Mouse (Mus musculus) liver, embryonic 16.5 days (tissue): ENCODE results near the gene Hdac10. TPM values are rescaled to one million over a fixed set of nuclear protein-coding genes. Genes with fewer than 3 reads are reported as not detected.

Source experiments
- ATAC-seq: fragments of 200-750 bp; cut with Nextera tagmentation; 2 replicates; pipeline ENCODE4 v1.8.0; 2017; ENCODE audit warnings: low read depth, mild to moderate bottlenecking, moderate number of reproducible peaks, moderate library complexity
- H3K27ac ChIP-seq: fragments of 300-500 bp; sonication (generic); 2 replicates; pipeline ENCODE4 v1.5.1; 2014; ENCODE audit warnings: mild to moderate bottlenecking, low read length
- H3K27me3 ChIP-seq: fragments of 300-500 bp; sonication (generic); 2 replicates; pipeline ENCODE4 v1.6.1; 2014; ENCODE audit warnings: low read depth, low read length, mixed read lengths; ENCODE audit not compliant: control insufficient read depth, insufficient read depth
- H3K36me3 ChIP-seq: fragments of 300-500 bp; sonication (generic); 2 replicates; pipeline ENCODE4 v1.6.1; 2014; ENCODE audit warnings: mild to moderate bottlenecking; ENCODE audit not compliant: control insufficient read depth, insufficient read depth
- H3K4me1 ChIP-seq: fragments of 300-500 bp; sonication (generic); 2 replicates; pipeline ENCODE4 v1.6.1; 2014; ENCODE audit warnings: low read depth, low read length, mixed read lengths; ENCODE audit not compliant: control insufficient read depth
- H3K4me2 ChIP-seq: fragments of 300-500 bp; sonication (generic); 2 replicates; pipeline ENCODE4 v1.6.1; 2014; ENCODE audit warnings: low read depth, low read length, mixed read lengths
- H3K4me3 ChIP-seq: fragments of 300-500 bp; sonication (generic); 2 replicates; pipeline ENCODE4 v1.5.1; 2014; ENCODE audit warnings: low read depth, mild to moderate bottlenecking, low read length
- H3K9ac ChIP-seq: fragments of 300-500 bp; sonication (generic); 2 replicates; pipeline ENCODE4 v1.6.1; 2014; ENCODE audit warnings: low read depth, low read length
- H3K9me3 ChIP-seq: fragments of 300-500 bp; sonication (generic); replicated peaks from 2 replicates; pipeline ENCODE4 v1.6.1; 2016; ENCODE audit warnings: low read length; ENCODE audit not compliant: control insufficient read depth
- WGBS: fragments of 180-500 bp; shearing (Covaris S2); extraction: QIAGEN DNeasy Blood & Tissue Kit; methylation state at CpG from one replicate; pipeline ENCODE4 v1.1.7; 2014; ENCODE audit not compliant: insufficient replicate concordance; 5-methylcytosine and 5-hydroxymethylcytosine counted together
- polyA plus RNA-seq: library from polyadenylated mRNA; unstranded; fragments of >200 nt; fragmentation: Nextera tagmentation; extraction: Ambion mirVana; gene quantifications from 2 replicates; pipeline ENCODE4 v1.2.1, GENCODE M21; 2015

The Hdac10 gene
- polyA plus RNA-seq, 1 experiment from 2014 or later = 9.7 TPM

GRCm38 (mm10) chr15:89136461-89137155, 8.1 kb upstream of the Hdac10 start:
- no peak for ATAC-seq
- no peaks in the 10 kb centered on the region for H3K9me3 ChIP-seq
- H3K9ac ChIP-seq = no peak overlapping the region
- no peak overlapping the region for H3K27ac ChIP-seq
- no peaks in the 10 kb centered on the region for H3K36me3 ChIP-seq
- peaks cover 45% of the 10 kb centered on the region for H3K27me3 ChIP-seq
- no peaks in the 10 kb centered on the region for H3K4me1 ChIP-seq
- no peak overlapping the region for H3K4me2 ChIP-seq
- no peak overlapping the region for H3K4me3 ChIP-seq
- 78% methylated on average over 5 of the region's 5 CpGs for WGBS

GRCm38 (mm10) chr15:89131316-89131715, 2.8 kb upstream of the Hdac10 start:
- Histone ChIP-seq H3K9ac (no peak overlapping the region), H3K4me3 (no peak overlapping the region), H3K4me2 (no peak overlapping the region), H3K9me3 (no peaks in the 10 kb centered on the region), H3K27me3 (peaks cover 3% of the 10 kb centered on the region), H3K4me1 (peaks cover 14% of the 10 kb centered on the region), H3K36me3 (no peaks in the 10 kb centered on the region), H3K27ac (no peak overlapping the region)
- 30% methylated on average over 3 of the region's 3 CpGs for WGBS
- no peak for ATAC-seq

GRCm38 (mm10) chr15:89130245-89130644, 1.7 kb upstream of the Hdac10 start:
- no peak overlapping the region for H3K4me2 ChIP-seq
- H3K4me1 ChIP-seq = peaks cover 14% of the 10 kb centered on the region
- no peak overlapping the region for H3K4me3 ChIP-seq
- no peaks in the 10 kb centered on the region for H3K36me3 ChIP-seq
- ATAC-seq = no peak
- no peak overlapping the region for H3K9ac ChIP-seq
- H3K9me3 ChIP-seq = no peaks in the 10 kb centered on the region
- H3K27ac ChIP-seq = no peak overlapping the region
- H3K27me3 ChIP-seq = no peaks in the 10 kb centered on the region; the same call in none of the 2 replicates

- no peaks in the 10 kb centered on the region; the same call in 1 of the 2 replicates for H3K27me3 ChIP-seq
- 75% methylated on average over 8 of the region's 8 CpGs for WGBS
- no peak for ATAC-seq
- no peak overlapping the region for H3K27ac ChIP-seq
- H3K9me3 ChIP-seq = no peaks in the 10 kb centered on the region
- H3K36me3 ChIP-seq = no peaks in the 10 kb centered on the region
- H3K4me1 ChIP-seq = peaks cover 21% of the 10 kb centered on the region
- H3K9ac ChIP-seq = peak overlapping the region; percentile 83; the same call in 1 of the 2 replicates
- peak overlapping the region; percentile 85 for H3K4me2 ChIP-seq
- peak overlapping the region; percentile 79 for H3K4me3 ChIP-seq
These were observed 1.0 kb downstream of the Hdac10 start for GRCm38 (mm10) chr15:89127364-89127940.

- no peaks in the 10 kb centered on the region for H3K9me3 ChIP-seq
- no peak overlapping the region for H3K27ac ChIP-seq
- no peaks in the 10 kb centered on the region; the same call in 1 of the 2 replicates for H3K27me3 ChIP-seq
- H3K4me1 ChIP-seq = peaks cover 29% of the 10 kb centered on the region
- no peaks in the 10 kb centered on the region for H3K36me3 ChIP-seq
- 75% methylated on average over 8 of the region's 8 CpGs for WGBS
- ATAC-seq = no peak
- no peak overlapping the region for H3K9ac ChIP-seq
- H3K4me3 ChIP-seq = no peak overlapping the region
- no peak overlapping the region for H3K4me2 ChIP-seq
These were observed 1.9 kb downstream of the Hdac10 start for GRCm38 (mm10) chr15:89126622-89127021.

- WGBS = 83% methylated on average over 9 of the region's 9 CpGs
- Histone ChIP-seq H3K27ac (no peak overlapping the region), H3K4me3 (no peak overlapping the region), H3K36me3 (no peaks in the 10 kb centered on the region), H3K4me2 (no peak overlapping the region), H3K9ac (no peak overlapping the region), H3K4me1 (peaks cover 42% of the 10 kb centered on the region), H3K9me3 (no peaks in the 10 kb centered on the region), H3K27me3 (no peaks in the 10 kb centered on the region)
- ATAC-seq = no peak
These were observed 3.1 kb downstream of the Hdac10 start for GRCm38 (mm10) chr15:89125351-89125750.

- no peak overlapping the region for H3K9ac ChIP-seq
- no peak overlapping the region for H3K4me2 ChIP-seq
- H3K36me3 ChIP-seq = no peaks in the 10 kb centered on the region
- no peaks in the 10 kb centered on the region for H3K9me3 ChIP-seq
- no peak for ATAC-seq
- WGBS = 71% methylated on average over 3 of the region's 3 CpGs
- H3K4me3 ChIP-seq = no peak overlapping the region
- H3K4me1 ChIP-seq = peaks cover 45% of the 10 kb centered on the region
- H3K27me3 ChIP-seq = no peaks in the 10 kb centered on the region
- no peak overlapping the region for H3K27ac ChIP-seq
These were observed 4.2 kb downstream of the Hdac10 start for GRCm38 (mm10) chr15:89124312-89124711.

- no peaks in the 10 kb centered on the region for H3K9me3 ChIP-seq
- WGBS = 39% methylated on average over 11 of the region's 11 CpGs
- H3K4me2 ChIP-seq = peak overlapping the region; percentile 90
- peak overlapping the region; percentile 91 for H3K4me3 ChIP-seq
- ATAC-seq = no peak
- no peaks in the 10 kb centered on the region for H3K36me3 ChIP-seq
- H3K27ac ChIP-seq = peak overlapping the region; percentile 63
- H3K4me1 ChIP-seq = peaks cover 40% of the 10 kb centered on the region
- no peaks in the 10 kb centered on the region for H3K27me3 ChIP-seq
- H3K9ac ChIP-seq = peak overlapping the region; percentile 85
These were observed 4.9 kb downstream of the Hdac10 start for GRCm38 (mm10) chr15:89123595-89123994.

GRCm38 (mm10) chr15:89122649-89123366, 5.7 kb downstream of the Hdac10 start, which contains the start of gene Tubgcp6:
Gene Tubgcp6, minus strand, starts transcription at chr15:89123112.
- H3K4me3 ChIP-seq = peak within 1 kb of the TSS; percentile 91
- no peaks in the 10 kb centered on the region for H3K36me3 ChIP-seq
- no peaks in the 10 kb centered on the region for H3K27me3 ChIP-seq
- peak within 1 kb of the TSS; percentile 90 for H3K4me2 ChIP-seq
- H3K4me1 ChIP-seq = peaks cover 36% of the 10 kb centered on the region
- WGBS = under 1% methylated on average over 47 of the region's 47 CpGs
- peak within 1 kb of the TSS; percentile 75 for H3K27ac ChIP-seq
- H3K9me3 ChIP-seq = no peaks in the 10 kb centered on the region
- H3K9ac ChIP-seq = peak within 1 kb of the TSS; percentile 85
- peak; percentile 91 for ATAC-seq
